Mouse (Mus musculus) left cerebral cortex, postnatal 36 days (tissue): ENCODE measurements around the gene Olfr1233. TPM values are rescaled to one million over a fixed set of nuclear protein-coding genes. Genes with fewer than 3 reads are reported as not detected.

Experiments
- DNase-seq, 2 experiments: peaks; one replicate each; pipeline ENCODE4 v3.0.0; 2021 to 2022; ENCODE audit warnings: low spot score in 2 of 2, mixed read lengths in 1 of 2
- intact Hi-C: fragments of 180-260 bp; cut with DNase I; formaldehyde crosslinking; loops from one replicate; pipeline ENCODE4 v1.15.1; 2025
- total RNA-seq, 2 experiments: library from RNA; stranded (reverse); gene quantifications; 2 replicates each; pipeline ENCODE4 v1.2.3; 2021

Gene Olfr1233
- not detected for total RNA-seq

GRCm38 (mm10) chr2:89342298-89342697 is at the start of gene Olfr1233:
Olfr1233 (minus strand) TSS chr2:89342398.
- intact Hi-C loops: no loop called here
- DNase-seq: no peak

- intact Hi-C loops: no loop called here
- DNase-seq: no peak
Measured at GRCm38 (mm10) chr2:89364765-89365164, 22.6 kb upstream of the Olfr1233 start, which contains the start of gene Olfr1234. Olfr1234 (minus strand) TSS chr2:89364865.

DNA sequence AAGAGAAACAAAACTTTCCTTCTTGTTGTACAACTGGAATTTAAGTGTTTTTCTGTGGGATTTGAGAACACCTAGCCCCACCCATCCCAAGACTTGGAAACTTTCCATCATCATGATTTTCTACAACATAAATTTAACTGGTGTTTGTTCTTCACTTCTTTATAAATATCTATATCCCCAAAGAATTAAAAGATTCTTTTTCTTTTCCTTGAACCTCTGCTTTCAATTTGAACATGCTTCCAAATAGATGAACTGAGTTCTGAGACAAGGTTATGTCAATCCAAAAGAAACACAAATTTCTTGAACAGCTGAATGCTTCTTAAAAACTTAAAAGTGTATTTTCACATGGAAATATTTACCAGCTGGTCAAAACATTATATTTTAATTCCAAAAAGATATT is 12.6 kb downstream of the Olfr1233 start, which contains the start of gene Olfr1232:
TSS of gene Olfr1232 (minus strand) at position 101 of the 400 bp plus-strand sequence.
- no peak for DNase-seq
- intact Hi-C loops: no loop called here

- DNase-seq: no peak
- intact Hi-C loops: no loop called here
Measured at GRCm38 (mm10) chr2:89306974-89307373, 35.2 kb downstream of the Olfr1233 start, which contains the start of gene Olfr1231. Olfr1231 (minus strand) TSS chr2:89307074.

GRCm38 (mm10) chr2:89297168-89297567 is 45.0 kb downstream of the Olfr1233 start, which contains the start of gene Olfr1230:
Olfr1230 (minus strand) TSS chr2:89297268.
- no peak for DNase-seq
- intact Hi-C loops: no loop called here

DNA sequence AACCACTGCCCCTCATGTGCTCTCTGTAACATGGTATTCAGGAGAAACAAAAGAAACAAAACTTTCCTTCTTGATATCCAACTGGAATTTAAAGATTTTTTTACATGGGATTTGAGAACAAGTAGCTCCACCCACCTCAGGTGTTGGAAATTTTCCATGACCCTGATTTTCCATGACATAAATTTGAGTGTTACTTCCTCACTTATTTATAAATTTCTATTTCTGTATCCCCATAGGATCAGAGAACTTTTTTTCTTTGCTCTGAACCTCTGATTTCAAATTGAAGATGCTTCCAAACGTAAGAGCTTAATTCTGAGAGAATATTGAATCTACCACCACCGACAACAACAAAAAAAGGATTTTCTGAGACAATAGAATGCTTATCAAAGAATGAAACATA is 54.3 kb downstream of the Olfr1233 start, which contains the start of gene Olfr1229:
TSS of gene Olfr1229 (minus strand) at position 101 of the 400 bp plus-strand sequence.
- DNase-seq: no peak
- intact Hi-C loops: no loop called here

Other genes starting within 250 kb of the Olfr1233 start
- gene Olfr1220, start 235.6 kb downstream of the Olfr1233 start, total RNA-seq: not detected
- gene Olfr1221, start 225.1 kb downstream of the Olfr1233 start, total RNA-seq: not detected
- gene Olfr1222, start 209.3 kb downstream of the Olfr1233 start, total RNA-seq: not detected
- not detected for gene Olfr1223, start 190.8 kb downstream of the Olfr1233 start, total RNA-seq
- gene Olfr1224-ps1, start 178.3 kb downstream of the Olfr1233 start, total RNA-seq: not detected
- not detected for gene Olfr1225, start 167.7 kb downstream of the Olfr1233 start, total RNA-seq
- not detected for gene Olfr1226, start 142.3 kb downstream of the Olfr1233 start, total RNA-seq
- gene Olfr1228, start 88.3 kb downstream of the Olfr1233 start, total RNA-seq: not detected
- not detected for gene Olfr1229, start 54.4 kb downstream of the Olfr1233 start, total RNA-seq
- not detected for gene Olfr1230, start 45.1 kb downstream of the Olfr1233 start, total RNA-seq
- not detected for gene Olfr1231, start 35.3 kb downstream of the Olfr1233 start, total RNA-seq
- gene Olfr1232, start 12.7 kb downstream of the Olfr1233 start, total RNA-seq: not detected
- not detected for gene Olfr1234, start 22.5 kb upstream of the Olfr1233 start, total RNA-seq
- gene Olfr1238, start 67.3 kb upstream of the Olfr1233 start, total RNA-seq: not detected
- gene Olfr1239, start 78.0 kb upstream of the Olfr1233 start, total RNA-seq: not detected
- gene Olfr1240, start 100.6 kb upstream of the Olfr1233 start, total RNA-seq: not detected
- not detected for gene Olfr1241, start 144.7 kb upstream of the Olfr1233 start, total RNA-seq
- gene Olfr1242, start 155.9 kb upstream of the Olfr1233 start, total RNA-seq: not detected
- gene Olfr1243, start 189.1 kb upstream of the Olfr1233 start, total RNA-seq: not detected
- gene Olfr1245, start 236.0 kb upstream of the Olfr1233 start, total RNA-seq: not detected